Mouse (Mus musculus): Measurements from ENCODE around the gene Pold2.
A peak's percentile ranks its signal among the peaks of the same experiment; 100 is the strongest.

Gene Pold2

DNA sequence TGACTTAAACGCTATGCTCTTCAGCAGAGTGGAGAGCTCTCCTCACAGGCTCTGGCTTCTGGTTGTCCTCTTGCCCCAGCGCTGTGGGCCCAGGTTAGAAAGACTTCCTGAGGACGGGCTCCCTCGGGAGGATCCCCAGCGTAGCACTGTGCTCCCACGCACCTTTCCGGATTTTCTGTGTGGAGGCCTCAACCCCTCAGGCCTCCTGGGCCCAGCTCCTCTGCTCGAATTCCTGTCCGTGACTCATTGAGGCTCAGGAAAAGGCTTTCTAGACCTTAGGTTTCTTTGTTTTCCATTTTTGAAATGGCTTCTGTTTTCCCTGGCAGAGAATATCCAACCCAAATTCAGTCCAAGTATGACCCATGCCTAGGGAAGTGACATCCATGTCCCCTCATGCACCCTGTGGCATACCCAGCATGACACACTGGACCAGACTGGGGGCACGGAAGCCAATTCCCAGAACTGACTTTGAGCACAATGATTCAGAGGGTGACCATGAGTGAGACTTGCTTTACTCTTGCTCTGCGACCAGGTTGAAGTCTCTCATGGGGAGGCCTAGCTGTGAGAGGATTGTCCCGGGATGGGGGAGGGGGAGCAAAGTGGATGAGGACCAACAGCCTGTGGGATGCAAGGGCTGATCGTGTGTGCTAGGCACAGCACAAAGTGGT is 18.1 kb downstream of the Pold2 start:
- no peak for DNase-seq (ENCODE audit: low read depth, low spot score)

- peak; percentile 25 for DNase-seq (ENCODE audit: low read depth, low spot score)
These were observed 19.4 kb downstream of the Pold2 start for GRCm38 (mm10) chr11:5858723-5859122.

- no peak for DNase-seq (ENCODE audit: low read depth, low spot score)
These were observed 21.5 kb downstream of the Pold2 start for GRCm38 (mm10) chr11:5856479-5857130.

GRCm38 (mm10) chr11:5855902-5856301 is 22.2 kb downstream of the Pold2 start:
- DNase-seq (ENCODE audit: low read depth, low spot score): no peak

- DNase-seq (ENCODE audit: low read depth, low spot score): no peak
These were observed 22.6 kb downstream of the Pold2 start for GRCm38 (mm10) chr11:5855481-5855880.

GRCm38 (mm10) chr11:5852314-5852713 is 25.8 kb downstream of the Pold2 start:
- no peak for DNase-seq (ENCODE audit: low read depth, low spot score)

- no peak for DNase-seq (ENCODE audit: low read depth, low spot score)
These were observed 26.9 kb downstream of the Pold2 start for GRCm38 (mm10) chr11:5851021-5851736.

GRCm38 (mm10) chr11:5850452-5850851 is 27.6 kb downstream of the Pold2 start:
- DNase-seq (ENCODE audit: low read depth, low spot score): no peak

- no peak for DNase-seq (ENCODE audit: low read depth, low spot score)
These were observed 28.8 kb downstream of the Pold2 start for GRCm38 (mm10) chr11:5849316-5849715.

DNA sequence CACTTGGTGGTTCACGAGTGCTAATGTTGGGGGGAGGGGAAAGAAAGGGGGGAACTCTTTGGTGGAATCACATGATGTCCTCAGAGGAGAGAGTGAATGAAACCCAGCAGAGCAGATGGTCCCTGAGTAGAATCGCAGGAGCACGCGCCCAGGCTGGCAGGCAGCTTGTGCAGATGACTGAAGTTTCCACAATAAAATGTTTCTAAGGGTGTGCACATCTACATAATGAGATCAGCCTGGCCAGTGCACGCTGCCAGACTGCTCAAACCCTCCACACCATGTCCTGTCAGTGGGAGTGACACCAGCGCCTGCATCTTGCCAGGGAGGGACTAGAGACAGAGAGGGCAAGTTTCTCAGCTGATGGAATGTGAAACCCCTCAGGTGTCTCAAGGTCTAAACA is 29.4 kb downstream of the Pold2 start:
- no peak for DNase-seq (ENCODE audit: low read depth, low spot score)

DNA sequence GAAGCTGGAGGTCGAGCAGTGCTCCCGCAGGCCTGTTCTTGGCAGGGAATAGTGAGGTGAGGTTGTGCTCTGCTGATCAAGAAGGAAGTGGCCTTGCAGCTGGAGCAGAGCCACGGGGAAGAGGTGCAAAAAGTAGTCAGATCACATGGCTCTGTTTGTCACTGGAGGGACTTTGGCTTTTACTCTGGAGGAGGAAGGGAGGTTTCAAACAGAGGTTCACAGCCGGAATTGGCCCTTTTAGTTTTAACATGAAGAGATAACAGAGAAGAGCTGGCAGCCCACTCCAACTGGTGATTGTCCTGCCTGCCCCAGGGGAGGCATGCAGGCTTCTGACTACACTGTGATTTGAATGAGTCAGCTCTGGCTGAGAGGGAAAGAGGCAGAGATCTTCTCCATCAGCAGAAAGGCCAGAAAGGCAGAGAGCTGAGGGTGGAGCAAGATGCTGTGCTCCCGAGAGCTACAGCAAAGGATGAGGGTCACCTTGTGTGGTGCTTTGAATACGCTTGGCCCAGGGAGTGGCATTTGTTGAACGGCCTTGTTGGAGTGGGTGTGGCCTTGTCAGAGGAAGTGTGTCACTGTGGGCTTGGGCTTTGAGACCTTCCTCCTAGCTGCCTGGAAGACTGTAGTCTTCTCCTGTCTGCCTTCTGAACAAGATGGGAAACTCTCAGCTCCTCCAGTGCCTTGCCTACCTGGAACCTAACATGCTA is 31.3 kb downstream of the Pold2 start:
- DNase-seq (ENCODE audit: low read depth, low spot score): no peak

DNA sequence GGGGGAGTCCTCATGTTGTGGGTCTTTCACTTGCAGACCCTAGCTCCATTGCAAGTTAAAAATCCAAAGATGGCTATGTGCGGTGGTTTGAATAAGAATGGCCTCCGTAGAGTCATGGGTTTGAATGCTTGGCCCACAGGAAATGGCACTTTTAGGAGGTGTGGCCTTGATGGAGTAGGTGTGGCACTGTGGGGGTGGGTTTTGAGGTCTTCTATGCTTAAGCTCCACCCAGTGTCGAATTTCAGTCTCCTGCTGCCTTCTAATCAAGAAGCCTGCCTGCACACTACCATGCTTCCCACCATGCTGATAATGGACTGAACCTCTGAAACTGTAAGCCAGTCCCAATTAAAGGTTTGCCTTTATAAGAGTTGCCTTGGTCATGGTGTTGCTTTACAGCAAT is 35.0 kb downstream of the Pold2 start:
- DNase-seq (ENCODE audit: low read depth, low spot score): no peak

- DNase-seq (ENCODE audit: low read depth, low spot score): no peak
These were observed 36.3 kb downstream of the Pold2 start for GRCm38 (mm10) chr11:5841751-5842150.

- DNase-seq (ENCODE audit: low read depth, low spot score): no peak
These were observed 37.7 kb downstream of the Pold2 start for GRCm38 (mm10) chr11:5840346-5840745.

GRCm38 (mm10) chr11:5837251-5838246 is 40.5 kb downstream of the Pold2 start, which contains the start of gene Polm:
Gene Polm, minus strand, starts transcription at chr11:5838016.
- peak; percentile 95 for DNase-seq (ENCODE audit: low read depth, low spot score)

GRCm38 (mm10) chr11:5836126-5836525 is 42.0 kb downstream of the Pold2 start:
- DNase-seq (ENCODE audit: low read depth, low spot score): peak; percentile 47

- no peak for DNase-seq (ENCODE audit: low read depth, low spot score)
These were observed 43.0 kb downstream of the Pold2 start for GRCm38 (mm10) chr11:5835057-5835456.

DNA sequence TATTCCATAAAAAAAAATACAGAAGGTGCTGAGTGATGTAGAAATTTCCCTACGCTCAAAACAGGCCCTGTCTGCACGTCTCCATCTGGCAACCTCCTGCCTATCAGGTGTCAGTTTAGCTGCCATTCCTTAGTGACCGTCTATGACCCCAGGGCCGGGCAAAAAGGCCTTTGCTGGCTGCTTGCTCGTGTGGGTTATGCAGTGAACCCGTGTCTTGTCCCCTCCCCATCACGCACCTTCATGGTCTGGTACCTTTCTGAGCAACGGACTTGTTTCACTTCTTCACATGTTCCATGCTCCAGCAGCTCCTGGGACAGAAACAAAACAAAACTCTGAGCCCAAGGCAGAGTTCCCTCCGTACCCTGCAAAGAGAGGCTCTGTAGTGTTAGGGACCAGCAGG is 43.6 kb downstream of the Pold2 start:
- DNase-seq (ENCODE audit: low read depth, low spot score): peak; percentile 62

GRCm38 (mm10) chr11:5829327-5829726 is 48.8 kb downstream of the Pold2 start:
- no peak for DNase-seq (ENCODE audit: low read depth, low spot score)

DNA sequence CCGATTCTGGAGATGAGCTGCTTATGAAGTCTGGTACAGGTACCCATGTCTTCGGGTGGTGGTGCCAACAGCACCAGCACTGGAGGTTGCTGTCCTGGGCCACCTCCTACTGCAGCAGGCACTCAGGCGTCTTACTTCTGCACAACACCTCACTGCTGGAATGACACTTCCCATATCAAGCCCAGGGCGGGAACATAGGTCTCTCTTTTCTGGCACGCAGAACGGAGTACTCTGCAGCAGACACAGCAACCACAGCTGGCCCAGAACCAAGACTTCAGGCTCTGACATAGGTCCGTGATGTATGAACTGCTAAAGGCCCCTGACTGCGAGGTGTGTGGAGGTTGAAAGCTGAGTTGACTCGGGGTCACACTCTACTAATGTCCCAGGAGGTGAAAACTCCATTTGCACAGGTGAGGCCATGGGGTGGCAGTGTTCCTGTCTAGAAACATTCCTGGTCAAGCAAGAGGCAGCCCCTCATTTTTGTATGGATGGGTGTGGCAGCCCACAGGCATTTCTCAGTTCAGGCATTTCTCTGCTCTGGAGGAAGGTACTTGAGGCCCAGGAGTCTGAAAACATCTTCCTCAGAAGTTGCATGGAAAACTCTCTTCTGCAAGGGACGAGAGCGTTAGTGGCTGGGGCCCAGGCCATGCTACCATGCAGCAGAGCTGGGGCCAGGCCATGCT is 49.4 kb downstream of the Pold2 start:
- DNase-seq (ENCODE audit: low read depth, low spot score): no peak
